Mouse (Mus musculus): ENCODE data around the gene Elmod2. TPM values are rescaled to one million over a fixed set of nuclear protein-coding genes. Genes with fewer than 3 reads are reported as not detected.

Gene Elmod2
- polyA plus RNA-seq, 1 experiment from 2014 or later, result 24.9 TPM

Other genes with a start within 250 kb of the Elmod2 start
- gene Tbc1d9, start 167.1 kb downstream of the Elmod2 start, polyA plus RNA-seq (2014; fragmentation: Nextera tagmentation; extraction: Ambion mirVana), result 23.0 and 26.3 TPM in 2 replicates
- gene Gm10645, start 166.3 kb downstream of the Elmod2 start, polyA plus RNA-seq (2014; fragmentation: Nextera tagmentation; extraction: Ambion mirVana), result 10.3 and 12.9 TPM in 2 replicates
- 0.16 TPM in 1 of 2 replicates, not detected in the other for gene Ucp1, start 42.1 kb downstream of the Elmod2 start, polyA plus RNA-seq (2014; fragmentation: Nextera tagmentation; extraction: Ambion mirVana)
- gene Mgat4d, start 16.0 kb upstream of the Elmod2 start, polyA plus RNA-seq (2014; fragmentation: Nextera tagmentation; extraction: Ambion mirVana), result not detected in 2 replicates
- 13.2 and 16.6 TPM in 2 replicates for gene Clgn, start 57.4 kb upstream of the Elmod2 start, polyA plus RNA-seq (2014; fragmentation: Nextera tagmentation; extraction: Ambion mirVana)
- 290 and 317 TPM in 2 replicates for gene Scoc, start 125.9 kb upstream of the Elmod2 start, polyA plus RNA-seq (2014; fragmentation: Nextera tagmentation; extraction: Ambion mirVana)
- gene Olfr370, start 203.3 kb upstream of the Elmod2 start, polyA plus RNA-seq (2014; fragmentation: Nextera tagmentation; extraction: Ambion mirVana), result 0.13 TPM in 1 of 2 replicates, not detected in the other
- gene Ndufb7, start 234.2 kb upstream of the Elmod2 start, polyA plus RNA-seq (2014; fragmentation: Nextera tagmentation; extraction: Ambion mirVana), result 321 and 385 TPM in 2 replicates

Data from hindbrain, embryonic 14.5 days (tissue).